Mouse (Mus musculus) frontal cortex, adult 2 months (tissue): ENCODE data around the gene Taar1. TPM values are rescaled to one million over a fixed set of nuclear protein-coding genes. Genes with fewer than 3 reads are reported as not detected.

Experiments
- DNase-seq, 2 experiments: peaks; one replicate each; pipeline ENCODE4 v3.0.0; 2022; ENCODE audit warnings: low spot score in 1 of 2; ENCODE audit errors: extremely low spot score in 1 of 2
- polyA plus RNA-seq: library from polyadenylated mRNA; depleted of rRNA; stranded (reverse); fragments of >200 nt; gene quantifications from 2 replicates; pipeline ENCODE4 v1.2.3, GENCODE M21; 2012; rRNA removed

Taar1 gene
- polyA plus RNA-seq, 1 experiment, result not detected

GRCm38 (mm10) chr10:23970656-23971165 is 50.6 kb downstream of the Taar1 start, which contains the start of gene Taar5:
Taar5 (plus strand) TSS chr10:23970706.
- no peak for DNase-seq

Other genes with a start within 250 kb of the Taar1 start
- 1,411 and 1,452 TPM in 2 replicates for gene Rps12, start 133.1 kb upstream of the Taar1 start, polyA plus RNA-seq
- 20.6 and 29.9 TPM in 2 replicates for gene Slc18b1, start 123.4 kb upstream of the Taar1 start, polyA plus RNA-seq
- gene Vnn3, start 68.9 kb upstream of the Taar1 start, polyA plus RNA-seq, result 0.04 and 0.12 TPM in 2 replicates
- 0.50 and 0.61 TPM in 2 replicates for gene Vnn1, start 25.7 kb upstream of the Taar1 start, polyA plus RNA-seq
- gene Taar2, start 18.2 kb downstream of the Taar1 start, polyA plus RNA-seq, result not detected in 2 replicates
- gene Taar3, start 29.2 kb downstream of the Taar1 start, polyA plus RNA-seq, result not detected in 2 replicates
- gene Taar4, start 40.1 kb downstream of the Taar1 start, polyA plus RNA-seq, result not detected in 2 replicates
- gene Taar5, start 50.4 kb downstream of the Taar1 start, polyA plus RNA-seq, result not detected in 2 replicates
- gene Taar6, start 65.3 kb downstream of the Taar1 start, polyA plus RNA-seq, result not detected in 2 replicates
- not detected in 2 replicates for gene Taar7a, start 73.1 kb downstream of the Taar1 start, polyA plus RNA-seq
- gene Taar7b, start 79.6 kb downstream of the Taar1 start, polyA plus RNA-seq, result not detected in 2 replicates
- gene Taar7d, start 106.9 kb downstream of the Taar1 start, polyA plus RNA-seq, result not detected in 2 replicates
- not detected in 2 replicates for gene Taar7e, start 117.3 kb downstream of the Taar1 start, polyA plus RNA-seq
- gene Taar7f, start 129.2 kb downstream of the Taar1 start, polyA plus RNA-seq, result not detected in 2 replicates
- not detected in 2 replicates for gene Taar8a, start 156.1 kb downstream of the Taar1 start, polyA plus RNA-seq
- gene Taar8b, start 171.9 kb downstream of the Taar1 start, polyA plus RNA-seq, result not detected in 2 replicates
- gene Taar8c, start 181.6 kb downstream of the Taar1 start, polyA plus RNA-seq, result not detected in 2 replicates
- not detected in 2 replicates for gene Taar9, start 189.2 kb downstream of the Taar1 start, polyA plus RNA-seq
- gene Stx7, start 228.9 kb downstream of the Taar1 start, polyA plus RNA-seq, result 174 and 175 TPM in 2 replicates